Mouse (Mus musculus) ES-CJ7 (cell line): ENCODE data around the gene Ly6g6e.
A peak's percentile ranks its signal among the peaks of the same experiment; 100 is the strongest.

Experiments used
- DNase-seq: peaks from one replicate; pipeline ENCODE4 v3.0.0; 2011; ENCODE audit warnings: low read depth, low spot score

Ly6g6e gene

DNA sequence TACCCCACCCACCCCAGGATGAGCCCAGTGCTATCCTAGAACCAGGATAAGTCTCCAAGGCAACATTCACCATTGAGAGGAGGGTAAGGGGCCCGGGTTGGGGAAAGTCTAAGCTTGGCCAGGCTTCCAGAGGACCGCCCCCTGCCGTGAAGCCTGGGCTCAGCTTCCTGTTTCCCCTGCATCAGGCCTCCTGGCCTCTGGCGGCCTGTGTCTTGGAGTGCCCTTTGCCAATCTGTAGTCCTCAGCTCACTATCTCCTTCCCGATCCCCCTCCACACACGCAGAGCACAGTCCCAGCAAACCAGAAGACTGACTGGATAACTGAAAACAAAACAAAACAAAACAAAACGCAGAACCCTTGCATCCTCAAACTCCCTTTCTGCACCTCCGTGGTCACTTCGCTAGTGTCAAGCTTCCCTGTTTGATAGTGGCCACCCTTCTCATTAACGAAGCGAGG, 27.1 kb upstream of the Ly6g6e start, which contains the start of gene Clic1:
Gene Clic1, plus strand, starts transcription at position 406 of the 456 bp plus-strand sequence.
- DNase-seq: peak; percentile 45

DNA sequence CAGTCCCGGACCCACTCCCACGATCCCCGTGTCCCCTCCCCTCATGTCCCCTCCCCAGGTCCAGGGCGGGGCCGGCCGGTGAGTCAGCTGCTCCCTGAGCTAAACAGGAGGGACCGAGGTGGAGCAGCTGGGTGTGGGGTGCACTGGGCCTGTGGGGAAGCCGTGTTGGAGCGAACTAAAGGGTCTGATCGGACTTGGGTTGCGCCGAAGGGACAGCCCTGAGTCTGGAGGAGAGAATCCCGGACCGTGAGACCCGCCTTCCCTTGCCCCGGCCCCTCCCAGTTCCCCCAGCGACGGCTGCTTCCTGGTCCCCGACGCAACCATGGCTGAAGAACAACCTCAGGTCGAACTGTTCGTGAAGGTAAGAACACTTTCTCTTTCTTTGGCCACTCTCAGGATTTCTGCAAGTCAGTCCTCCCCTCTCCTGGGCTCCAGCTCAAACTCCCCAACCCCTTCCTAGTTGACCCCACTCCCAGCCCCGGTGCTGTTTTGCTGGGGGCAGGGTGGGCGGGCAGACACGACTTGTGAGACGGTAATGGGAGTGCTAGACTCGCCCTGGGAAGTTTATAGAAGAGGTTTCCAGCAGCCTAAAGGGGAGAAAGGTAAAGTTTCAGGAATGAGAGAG, 26.5 kb upstream of the Ly6g6e start:
- DNase-seq: peak; percentile 55

- peak; percentile 83 for DNase-seq
These were observed 25.3 kb upstream of the Ly6g6e start for GRCm38 (mm10) chr17:35051156-35052086.

GRCm38 (mm10) chr17:35052271-35052798, 24.4 kb upstream of the Ly6g6e start:
- peak; percentile 42 for DNase-seq

DNA sequence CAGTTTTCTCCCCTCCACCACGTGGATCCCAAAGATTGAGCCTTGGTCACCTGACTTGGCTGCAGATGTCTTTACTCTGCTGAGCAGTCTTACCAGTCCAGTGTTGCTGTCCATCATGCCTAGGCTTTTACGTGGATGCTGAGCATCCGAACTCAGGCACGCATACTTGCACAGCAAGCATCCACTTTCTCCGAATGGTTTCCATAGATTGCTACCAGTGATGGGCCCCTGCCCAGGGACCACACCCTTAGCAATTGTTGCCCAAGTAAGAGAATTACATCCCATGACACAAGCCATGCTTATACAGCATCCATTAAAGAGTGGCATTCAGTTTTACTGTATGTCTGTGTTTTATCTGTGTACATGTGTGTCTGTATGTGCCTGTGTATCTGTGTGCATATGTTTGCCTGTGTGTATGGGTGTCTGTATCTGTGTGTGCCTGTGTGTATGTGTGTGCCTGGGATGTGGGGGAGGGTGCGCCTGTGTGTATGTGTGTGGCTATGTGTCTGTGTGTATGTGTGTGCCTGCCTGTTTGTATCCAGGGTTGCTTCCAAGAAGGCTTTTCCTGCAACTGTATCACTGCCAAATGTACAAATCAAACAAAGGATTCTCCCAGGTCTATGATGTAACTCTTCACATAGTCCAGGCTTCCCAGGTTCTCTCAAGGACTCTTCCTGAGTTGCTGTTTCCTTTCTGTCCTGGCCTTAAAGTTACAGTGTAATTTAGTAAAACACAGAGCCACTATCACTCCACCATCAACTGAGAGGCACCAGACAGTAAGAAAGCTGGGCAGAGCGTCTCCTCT, 20.8 kb upstream of the Ly6g6e start:
- DNase-seq: no peak

DNA sequence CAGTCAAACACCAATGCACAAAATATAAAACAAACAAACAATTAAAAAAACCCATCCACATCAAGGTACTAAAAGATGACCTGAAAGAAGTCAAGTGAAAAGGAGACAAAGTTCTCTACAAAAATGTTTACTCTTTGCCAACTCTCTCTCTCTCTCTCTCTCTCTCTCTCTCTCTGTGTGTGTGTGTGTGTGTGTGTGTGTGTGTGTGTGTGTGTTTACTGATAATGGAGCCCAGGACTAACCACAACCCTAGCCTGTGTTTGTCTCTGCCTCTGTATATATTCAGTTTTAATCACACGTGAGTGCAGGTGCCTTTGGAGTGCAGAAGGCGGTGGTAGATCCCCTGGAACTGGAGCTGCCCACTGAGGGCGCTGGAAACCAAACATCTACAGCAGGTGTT, 19.6 kb upstream of the Ly6g6e start:
- DNase-seq: no peak

GRCm38 (mm10) chr17:35058316-35058715, 18.4 kb upstream of the Ly6g6e start:
- DNase-seq: no peak

- peak; percentile 91 for DNase-seq
These were observed 17.5 kb upstream of the Ly6g6e start, which contains the start of gene Ddah2 for GRCm38 (mm10) chr17:35058911-35059892. Gene Ddah2, plus strand, starts transcription at chr17:35059035.

DNA sequence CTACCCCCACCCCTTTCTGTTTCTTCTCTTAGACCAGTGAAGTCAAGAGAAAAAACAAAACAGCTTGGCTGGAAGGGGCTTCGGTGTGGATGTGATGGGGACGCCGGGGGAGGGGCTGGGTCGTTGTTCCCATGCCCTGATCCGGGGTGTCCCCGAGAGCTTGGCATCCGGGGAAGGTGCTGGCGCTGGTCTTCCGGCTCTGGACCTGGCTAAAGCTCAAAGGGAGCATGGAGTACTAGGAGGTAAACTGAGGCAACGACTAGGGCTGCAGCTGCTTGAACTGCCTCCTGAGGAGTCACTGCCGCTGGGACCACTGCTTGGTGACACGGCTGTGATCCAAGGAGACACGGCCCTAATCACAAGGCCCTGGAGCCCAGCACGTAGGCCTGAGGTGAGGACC, 16.6 kb upstream of the Ly6g6e start:
- DNase-seq: no peak

DNA sequence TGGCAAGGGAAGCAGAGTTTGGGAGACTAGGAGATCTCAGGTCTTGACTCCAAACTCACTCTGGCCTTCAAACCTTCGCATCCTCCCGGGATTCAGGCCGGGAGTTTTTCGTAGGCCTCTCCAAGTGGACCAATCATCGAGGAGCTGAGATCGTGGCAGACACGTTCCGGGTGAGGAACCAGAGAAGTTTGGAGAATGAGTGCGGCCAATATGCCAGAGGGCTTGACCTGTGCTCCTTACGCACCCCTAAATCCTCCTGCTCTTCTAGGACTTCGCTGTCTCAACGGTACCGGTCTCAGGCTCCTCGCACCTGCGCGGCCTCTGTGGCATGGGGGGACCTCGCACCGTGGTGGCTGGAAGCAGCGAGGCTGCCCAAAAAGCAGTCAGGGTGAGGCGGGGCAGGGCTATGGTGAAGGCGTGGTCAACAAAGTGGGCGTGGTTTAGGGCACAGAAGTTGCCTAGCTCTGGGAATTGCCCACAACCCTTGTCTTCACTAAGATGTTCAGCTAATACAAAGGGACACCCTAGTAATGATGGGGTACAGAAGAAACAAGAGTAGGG, 15.9 kb upstream of the Ly6g6e start:
- peak; percentile 61 for DNase-seq

GRCm38 (mm10) chr17:35061299-35061698, 15.4 kb upstream of the Ly6g6e start:
- DNase-seq: peak; percentile 41

DNA sequence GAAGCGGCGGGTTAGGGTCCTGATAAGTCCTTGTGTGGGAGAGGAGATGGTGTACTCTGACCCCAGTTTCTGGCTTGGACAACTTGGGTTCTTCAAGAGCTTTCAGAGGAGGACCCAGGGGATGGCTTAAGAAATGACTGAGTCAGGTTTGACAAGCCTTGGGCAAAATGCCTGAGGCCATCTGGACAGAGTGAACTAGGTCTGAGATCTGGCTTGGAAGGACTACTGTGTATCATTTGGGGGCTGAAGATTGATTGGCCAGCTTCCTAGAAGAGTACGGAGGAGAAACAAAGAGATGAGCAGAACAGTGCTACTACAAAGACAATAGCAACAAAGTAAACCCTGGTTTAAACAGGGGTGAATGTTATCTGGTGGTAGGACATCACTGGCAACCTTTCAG, 13.2 kb upstream of the Ly6g6e start:
- DNase-seq: no peak

DNA sequence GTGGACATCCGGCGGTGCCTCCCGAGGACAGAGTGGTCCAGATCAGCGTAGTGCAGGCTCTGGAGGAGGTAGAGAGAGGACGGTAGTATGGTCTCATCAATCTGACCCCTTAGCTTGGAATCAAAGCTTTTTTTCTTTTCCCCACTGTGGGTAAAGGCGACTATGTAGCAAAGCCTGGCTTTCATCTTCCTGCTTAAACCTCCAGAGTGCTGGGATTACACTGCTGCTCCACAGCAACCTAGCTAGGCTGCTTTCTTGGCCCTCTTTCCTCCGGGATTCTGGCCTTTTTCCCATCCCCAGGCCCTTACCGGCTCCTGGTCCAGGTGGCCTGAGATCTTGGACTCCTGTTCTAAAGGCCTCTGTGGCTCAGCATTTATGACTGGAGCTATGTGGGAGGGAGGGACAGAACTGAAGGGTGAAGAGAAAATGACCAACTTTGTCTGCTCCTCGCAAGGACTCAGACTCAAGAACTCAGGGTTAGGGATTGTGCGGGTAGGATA, 12.3 kb upstream of the Ly6g6e start:
- no peak for DNase-seq

DNA sequence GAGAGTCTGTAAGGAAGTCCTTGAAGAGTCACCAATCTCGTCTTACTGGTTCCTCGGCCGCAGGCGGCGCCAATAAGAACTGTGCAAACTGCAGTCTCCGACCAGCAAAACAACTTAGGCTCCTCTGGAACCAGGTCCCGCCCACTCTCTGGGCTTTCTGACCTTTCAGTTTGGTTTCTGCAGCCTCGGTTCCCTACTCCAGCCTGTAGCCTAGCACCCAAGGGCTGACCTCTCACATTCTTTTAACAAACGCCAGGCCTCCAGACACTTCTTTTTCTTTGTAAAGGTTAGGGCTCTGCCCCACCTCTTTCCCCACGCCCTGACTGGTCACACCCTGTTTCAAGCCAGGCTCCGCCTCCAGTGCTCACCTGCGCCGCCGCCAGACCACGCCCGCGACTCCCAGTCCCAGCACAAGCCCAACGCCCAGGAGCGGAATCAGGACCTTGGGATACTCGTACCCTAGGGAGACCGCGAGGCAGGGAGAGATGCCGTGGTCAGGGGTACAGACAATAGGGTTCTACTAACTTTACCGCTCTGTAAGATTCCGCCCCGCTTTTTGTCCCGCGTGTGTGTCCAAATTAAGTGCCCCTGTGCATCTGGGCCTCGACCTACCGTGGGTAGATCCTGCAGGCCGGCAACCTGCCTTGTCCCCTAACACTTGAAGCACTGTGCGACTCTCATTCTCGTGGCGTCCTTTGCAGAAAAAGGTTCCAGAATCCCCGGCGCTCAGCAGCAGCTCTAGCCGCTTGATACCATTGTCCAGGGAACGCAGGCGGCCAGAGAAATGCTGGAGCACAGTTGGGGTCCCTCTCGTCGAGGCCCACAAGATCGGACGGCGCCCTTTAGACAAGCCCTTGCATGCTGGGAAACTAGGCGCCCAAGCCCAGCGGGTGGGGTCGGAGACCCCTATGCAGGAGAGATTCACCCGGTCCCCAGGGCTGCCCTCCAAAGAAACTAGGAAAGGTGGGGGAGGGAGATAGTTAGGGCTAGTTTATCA, 11.5 kb upstream of the Ly6g6e start, which contains the start of gene Ly6g6c:
Gene Ly6g6c, plus strand, starts transcription at position 438 of the 997 bp plus-strand sequence.
- DNase-seq: peak; percentile 89

GRCm38 (mm10) chr17:35066084-35066483, 10.6 kb upstream of the Ly6g6e start, which contains the start of gene Mpig6b:
Gene Mpig6b, minus strand, starts transcription at chr17:35066184.
- DNase-seq: no peak

GRCm38 (mm10) chr17:35068213-35068914, 8.3 kb upstream of the Ly6g6e start:
- DNase-seq: no peak

- DNase-seq: no peak
These were observed 6.0 kb upstream of the Ly6g6e start for GRCm38 (mm10) chr17:35070556-35071229.
